Mouse (Mus musculus) inflammation-experienced regulatory T-cells, adult 6 months (primary cell): ENCODE measurements around the gene Atf5. TPM values are rescaled to one million over a fixed set of nuclear protein-coding genes. Genes with fewer than 3 reads are reported as not detected.

Source experiments
- polyA plus RNA-seq, 3 experiments: library from polyadenylated mRNA; unstranded; fragments of 100-300 nt; shearing (Covaris generic); gene quantifications; one replicate each; pipeline ENCODE4 v1.2.1; 2017

Atf5 gene
- polyA plus RNA-seq, 3 experiments from 2014 or later: 0.41 TPM; not detected in 2

Other genes with a start within 250 kb of the Atf5 start
- 1 to 10 TPM; 1.3 to 7.7 (median 3.2) TPM for gene Napsa, start 244.3 kb downstream of the Atf5 start, polyA plus RNA-seq
- not detected for gene Kcnc3, start 226.0 kb downstream of the Atf5 start, polyA plus RNA-seq
- not detected for gene Myh14, start 145.8 kb downstream of the Atf5 start, polyA plus RNA-seq
- gene Izumo2, start 107.9 kb downstream of the Atf5 start, polyA plus RNA-seq: not detected
- gene Vrk3, start 68.2 kb downstream of the Atf5 start, polyA plus RNA-seq: 10 to 100 TPM; 66.6 to 71.2 (median 69.7) TPM
- 1 to 10 TPM in 1 of 3 experiments, under 1 TPM in 2; 0.16 to 2.1 (median 0.93) TPM for gene Zfp473, start 65.6 kb downstream of the Atf5 start, polyA plus RNA-seq
- gene Nup62, start 570 bp downstream of the Atf5 start, polyA plus RNA-seq: 10 to 100 TPM; 30.8 to 60.2 (median 32.2) TPM
- gene Il4i1, start 271 bp downstream of the Atf5 start, polyA plus RNA-seq: 1 to 10 TPM; 1.9 to 4.2 (median 2.1) TPM
- 1 to 10 TPM; 1.1 to 4.5 (median 3.7) TPM for gene Akt1s1, start 32.3 kb upstream of the Atf5 start, polyA plus RNA-seq
- 10 to 100 TPM; 43.9 to 66.0 (median 60.6) TPM for gene Tbc1d17, start 32.4 kb upstream of the Atf5 start, polyA plus RNA-seq
- 10 to 100 TPM; 43.2 to 49.7 (median 46.8) TPM for gene Pnkp, start 40.5 kb upstream of the Atf5 start, polyA plus RNA-seq
- 1 to 10 TPM; 1.9 to 5.6 (median 3.2) TPM for gene Ptov1, start 53.1 kb upstream of the Atf5 start, polyA plus RNA-seq
- gene Med25, start 76.1 kb upstream of the Atf5 start, polyA plus RNA-seq: 10 to 100 TPM in 2 of 3 experiments, 1 to 10 TPM in 1; 7.1 to 14.1 (median 11.1) TPM
- gene Fuz, start 79.4 kb upstream of the Atf5 start, polyA plus RNA-seq: 10 to 100 TPM in 2 of 3 experiments, 1 to 10 TPM in 1; 8.0 to 15.3 (median 11.0) TPM
- 10 to 100 TPM in 1 of 3 experiments, 1 to 10 TPM in 2; 6.1 to 12.1 (median 7.1) TPM for gene Ap2a1, start 112.8 kb upstream of the Atf5 start, polyA plus RNA-seq
- gene Tsks, start 126.5 kb upstream of the Atf5 start, polyA plus RNA-seq: not detected
- gene Cpt1c, start 158.2 kb upstream of the Atf5 start, polyA plus RNA-seq: 1 to 10 TPM in 2 of 3 experiments, under 1 TPM in 1; 0.23 to 1.9 (median 1.5) TPM
- gene Prmt1, start 169.9 kb upstream of the Atf5 start, polyA plus RNA-seq: 10 to 100 TPM; 37.3 to 84.6 (median 70.6) TPM
- gene Irf3, start 181.0 kb upstream of the Atf5 start, polyA plus RNA-seq: 100 to 1,000 TPM in 2 of 3 experiments, 10 to 100 TPM in 1; 83.6 to 119 (median 115) TPM
- 10 to 100 TPM; 21.0 to 29.3 (median 26.6) TPM for gene Bcl2l12, start 182.1 kb upstream of the Atf5 start, polyA plus RNA-seq
- 1 to 10 TPM; 7.4 to 8.9 (median 8.7) TPM for gene Scaf1, start 199.7 kb upstream of the Atf5 start, polyA plus RNA-seq
- 1 to 10 TPM; 3.2 to 6.5 (median 5.1) TPM for gene Rras, start 201.3 kb upstream of the Atf5 start, polyA plus RNA-seq
- gene Prr12, start 236.2 kb upstream of the Atf5 start, polyA plus RNA-seq: 10 to 100 TPM in 1 of 3 experiments, 1 to 10 TPM in 2; 5.0 to 12.9 (median 9.8) TPM
- gene Nosip, start 245.8 kb upstream of the Atf5 start, polyA plus RNA-seq: 100 to 1,000 TPM; 129 to 164 (median 158) TPM
- gene Prrg2, start 246.0 kb upstream of the Atf5 start, polyA plus RNA-seq: 1 to 10 TPM; 2.0 to 2.3 (median 2.1) TPM